Mouse (Mus musculus) ES-Bruce4 (cell line): ENCODE measurements around the gene St8sia1. TPM values are rescaled to one million over a fixed set of nuclear protein-coding genes. Genes with fewer than 3 reads are reported as not detected.

Experiments used
- H3K27ac ChIP-seq: 2 replicates; pipeline ENCODE4 v1.5.1; 2012; ENCODE audit warnings: low read length, inconsistent platforms; ENCODE audit not compliant: insufficient read depth
- H3K27me3 ChIP-seq: 2 replicates; pipeline ENCODE4 v1.6.1; 2012; ENCODE audit warnings: mild to moderate bottlenecking, low read length, inconsistent platforms; ENCODE audit not compliant: control insufficient read depth, poor library complexity, insufficient read depth, severe bottlenecking
- H3K36me3 ChIP-seq: 2 replicates; pipeline ENCODE4 v1.6.1; 2012; ENCODE audit warnings: inconsistent platforms, mild to moderate bottlenecking, low read length, moderate library complexity; ENCODE audit not compliant: control insufficient read depth, poor library complexity, insufficient read depth, severe bottlenecking
- H3K4me1 ChIP-seq: one replicate; pipeline ENCODE4 v1.8.1; 2011; ENCODE audit warnings: low read length; ENCODE audit not compliant: control insufficient read depth, insufficient read depth
- H3K4me3 ChIP-seq: 2 replicates; pipeline ENCODE4 v1.5.1; 2011; ENCODE audit warnings: low read depth, mild to moderate bottlenecking, low read length
- H3K9ac ChIP-seq: 2 replicates; pipeline ENCODE4 v1.6.1; 2012; ENCODE audit warnings: low read depth, mild to moderate bottlenecking, inconsistent platforms; ENCODE audit not compliant: poor library complexity, severe bottlenecking
- H3K9me3 ChIP-seq: replicated peaks from 2 replicates; pipeline ENCODE4 v1.6.1; 2012; ENCODE audit warnings: mild to moderate bottlenecking, low read length, inconsistent platforms; ENCODE audit not compliant: control insufficient read depth, poor library complexity, insufficient read depth, severe bottlenecking
- CTCF ChIP-seq: IDR thresholded peaks from one replicate; pipeline ENCODE4 v1.8.1; 2011; ENCODE audit warnings: low read depth, low read length
- EP300 ChIP-seq: IDR thresholded peaks from 2 replicates; pipeline ENCODE4 v1.6.1; 2011; ENCODE audit warnings: low read depth, low read length; ENCODE audit not compliant: insufficient read depth
- POLR2A ChIP-seq: IDR thresholded peaks from one replicate; pipeline ENCODE4 v1.8.1; 2011; ENCODE audit warnings: low read length; ENCODE audit not compliant: insufficient read depth
- polyA plus RNA-seq: library from polyadenylated mRNA; stranded (reverse); fragments of >200 nt; gene quantifications from 2 replicates; pipeline ENCODE4 v1.2.4, GENCODE M21; 2011; ENCODE audit warnings: low read depth; ENCODE audit not compliant: missing spikeins, insufficient read depth, insufficient read length

Gene St8sia1
- polyA plus RNA-seq, 1 experiment, result 2.5 TPM

DNA sequence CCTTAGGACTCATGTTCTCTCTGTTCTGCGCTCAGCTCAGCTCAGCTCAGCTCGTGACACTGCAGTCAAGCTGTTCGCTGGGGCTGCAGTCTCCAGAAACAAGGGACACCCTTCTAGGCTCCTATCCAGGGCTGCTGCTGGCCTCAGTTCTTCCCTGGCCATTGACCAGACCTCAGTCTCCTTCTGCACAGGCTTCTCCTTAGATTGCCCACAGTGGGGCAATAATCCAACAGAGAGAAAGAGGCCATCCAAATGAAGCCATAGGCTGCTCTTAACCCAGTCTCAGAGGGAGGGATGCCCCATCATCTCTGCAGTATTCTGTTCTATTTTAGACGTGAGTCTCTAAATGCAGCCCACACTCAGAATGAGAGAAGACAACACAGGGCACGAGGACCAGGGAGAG is 15.3 kb downstream of the St8sia1 start:
- Histone ChIP-seq H3K9ac (no peak overlapping the region), H3K27ac (no peak overlapping the region), H3K9me3 (no peaks in the 10 kb centered on the region), H3K4me1 (no peaks in the 10 kb centered on the region), H3K4me3 (no peak overlapping the region), H3K36me3 (no peaks in the 10 kb centered on the region), H3K27me3 (no peaks in the 10 kb centered on the region)
- no peak for TF ChIP-seq CTCF
- TF ChIP-seq POLR2A, result no peak
- no peak for TF ChIP-seq EP300

DNA sequence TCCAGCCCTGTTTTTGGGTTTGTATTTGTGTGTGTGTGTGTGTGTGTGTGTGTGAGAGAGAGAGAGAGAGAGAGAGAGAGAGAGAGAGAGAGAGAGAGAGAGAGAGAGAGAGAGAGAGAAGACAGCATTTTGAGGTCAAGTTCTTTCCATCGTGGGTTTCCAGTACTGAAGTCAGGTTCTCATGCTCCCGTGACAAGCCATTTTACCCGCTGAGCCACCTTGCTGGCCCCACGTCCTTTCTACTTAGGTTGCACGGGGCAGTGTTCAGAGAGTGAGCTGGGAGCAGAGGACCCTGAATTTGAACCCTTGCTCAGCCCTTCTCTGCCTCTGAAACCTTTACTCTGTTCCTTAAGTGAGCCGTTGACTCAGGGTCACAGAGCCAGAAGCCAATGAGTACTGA is 17.2 kb downstream of the St8sia1 start:
- H3K27ac ChIP-seq, result no peak overlapping the region
- TF ChIP-seq POLR2A, result no peak
- TF ChIP-seq CTCF, result no peak
- no peak for TF ChIP-seq EP300
- H3K4me3 ChIP-seq, result no peak overlapping the region

DNA sequence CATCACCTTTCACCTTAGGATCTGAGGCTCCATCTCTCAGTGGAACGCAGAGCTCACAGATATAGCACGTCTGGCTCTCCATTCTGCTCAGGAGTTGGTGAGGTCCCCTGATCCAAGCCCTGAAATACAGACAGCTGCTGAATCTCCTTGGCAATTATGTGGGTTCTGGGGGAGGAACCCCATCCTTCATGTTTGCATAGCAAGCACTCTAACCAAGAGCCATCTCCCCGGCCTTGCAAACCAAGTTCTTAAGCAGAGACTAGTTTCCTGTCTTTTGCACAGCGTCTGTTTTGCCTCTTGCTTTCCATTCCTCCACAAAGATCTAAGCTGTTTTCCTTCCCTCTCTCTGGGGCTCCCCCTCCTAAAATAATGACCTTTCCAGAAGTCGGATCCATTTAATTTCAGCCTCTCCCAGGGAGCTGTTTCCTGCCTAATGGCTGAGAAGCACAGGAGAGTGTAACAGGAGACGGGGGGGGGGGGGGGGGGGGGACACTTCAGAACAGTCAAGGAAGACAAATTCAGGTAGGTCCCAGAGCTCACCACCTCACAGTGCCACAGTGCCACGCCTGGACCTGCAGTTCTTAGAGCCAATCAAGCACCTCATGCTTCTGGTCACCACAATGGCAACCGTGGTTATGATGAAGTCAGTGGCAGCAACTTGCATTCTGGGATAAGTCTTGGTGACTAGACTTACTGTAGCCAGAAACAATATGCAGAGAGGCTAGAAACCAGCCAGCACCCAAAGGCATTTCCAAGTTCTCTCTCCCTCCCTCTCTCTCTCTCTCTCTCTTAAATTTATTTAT is 18.0 kb downstream of the St8sia1 start:
- no peak overlapping the region for H3K4me3 ChIP-seq
- no peak overlapping the region for H3K27ac ChIP-seq
- H3K27me3 ChIP-seq, result no peaks in the 10 kb centered on the region
- no peaks in the 10 kb centered on the region for H3K4me1 ChIP-seq
- TF ChIP-seq POLR2A (no peak), EP300 (no peak), CTCF (no peak)
- no peaks in the 10 kb centered on the region for H3K9me3 ChIP-seq
- no peak overlapping the region for H3K9ac ChIP-seq
- no peaks in the 10 kb centered on the region for H3K36me3 ChIP-seq

More for the DNA sequence above, 17.2 kb downstream of the St8sia1 start:
- no peaks in the 10 kb centered on the region for H3K27me3 ChIP-seq
- no peak overlapping the region for H3K9ac ChIP-seq
- no peaks in the 10 kb centered on the region for H3K36me3 ChIP-seq
- H3K4me1 ChIP-seq, result no peaks in the 10 kb centered on the region
- no peaks in the 10 kb centered on the region for H3K9me3 ChIP-seq

DNA sequence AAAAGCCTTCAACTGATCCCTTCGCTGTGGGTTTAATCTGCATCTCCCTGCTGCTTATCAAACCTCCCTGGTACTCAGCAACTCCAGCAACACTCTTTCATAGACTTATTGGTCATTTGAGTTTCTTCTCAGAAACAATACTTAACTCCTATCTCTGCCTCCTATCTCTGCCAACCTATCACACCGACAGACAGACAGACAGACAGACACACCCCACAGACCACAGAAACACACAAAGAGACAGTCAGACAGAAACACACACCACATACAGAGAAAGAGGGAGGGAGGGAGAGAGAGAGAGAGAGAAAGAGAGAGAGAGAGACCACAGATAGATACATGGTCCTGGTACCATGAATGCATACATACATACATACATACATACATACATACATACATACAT is 18.8 kb downstream of the St8sia1 start:
- Histone ChIP-seq H3K4me1 (no peaks in the 10 kb centered on the region), H3K36me3 (no peaks in the 10 kb centered on the region), H3K27ac (no peak overlapping the region), H3K4me3 (no peak overlapping the region), H3K9me3 (no peaks in the 10 kb centered on the region), H3K9ac (no peak overlapping the region), H3K27me3 (no peaks in the 10 kb centered on the region)
- TF ChIP-seq CTCF, result no peak
- no peak for TF ChIP-seq EP300
- no peak for TF ChIP-seq POLR2A

- H3K9ac ChIP-seq, result no peak overlapping the region
- H3K4me1 ChIP-seq, result no peaks in the 10 kb centered on the region
- no peak overlapping the region for H3K4me3 ChIP-seq
- H3K36me3 ChIP-seq, result no peaks in the 10 kb centered on the region
- no peaks in the 10 kb centered on the region for H3K9me3 ChIP-seq
- H3K27me3 ChIP-seq, result no peaks in the 10 kb centered on the region
- peak; percentile 43 for TF ChIP-seq CTCF
- no peak for TF ChIP-seq EP300
- no peak for TF ChIP-seq POLR2A
- H3K27ac ChIP-seq, result no peak overlapping the region
Observed at GRCm38 (mm10) chr6:142944470-142944869, 19.8 kb downstream of the St8sia1 start.

DNA sequence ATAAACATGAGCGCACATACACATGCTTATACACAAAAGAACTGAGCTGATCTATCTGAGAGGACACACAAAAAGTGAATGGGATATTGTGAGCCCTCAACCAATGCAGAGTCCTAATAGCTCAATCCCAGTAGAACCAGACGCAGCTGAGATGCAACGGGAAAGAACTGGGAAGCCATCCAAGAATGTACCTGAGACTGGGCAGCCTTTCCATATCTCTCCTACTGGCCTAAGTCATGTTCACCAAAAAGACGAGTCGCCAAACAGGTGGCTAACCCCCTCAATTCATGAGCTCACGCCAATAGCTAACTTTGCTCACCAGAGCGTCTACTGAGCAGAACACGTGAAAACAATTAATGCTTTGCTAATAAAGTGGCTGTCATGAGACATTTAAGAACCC is 20.8 kb downstream of the St8sia1 start:
- Histone ChIP-seq H3K27me3 (no peaks in the 10 kb centered on the region), H3K4me1 (peaks cover 3% of the 10 kb centered on the region), H3K27ac (no peak overlapping the region), H3K9ac (no peak overlapping the region), H3K36me3 (no peaks in the 10 kb centered on the region), H3K9me3 (no peaks in the 10 kb centered on the region), H3K4me3 (no peak overlapping the region)
- TF ChIP-seq POLR2A (no peak), EP300 (no peak), CTCF (no peak)
